Mouse (Mus musculus) spleen, adult 2 months (tissue): ENCODE results near the gene Dnajc5. TPM values are rescaled to one million over a fixed set of nuclear protein-coding genes. Genes with fewer than 3 reads are reported as not detected.

Source experiments
- DNase-seq, 2 experiments: peaks; one replicate each; pipeline versions ENCODE4 v3.0.0 to v3.0.0-alpha.2; 2012 to 2021; ENCODE audit warnings: low spot score in 2 of 2, low read depth in 1 of 2
- H3K27ac ChIP-seq: fragments of 200-500 bp; 2 replicates; pipeline ENCODE4 v1.5.1; 2012; ENCODE audit warnings: low read length, inconsistent platforms; ENCODE audit not compliant: insufficient read depth
- H3K27me3 ChIP-seq: fragments of 200-500 bp; 2 replicates; pipeline ENCODE4 v1.6.1; 2012; ENCODE audit warnings: mild to moderate bottlenecking, moderate library complexity, low read length, inconsistent platforms; ENCODE audit not compliant: control insufficient read depth, insufficient read depth
- H3K36me3 ChIP-seq: fragments of 200-500 bp; 2 replicates; pipeline ENCODE4 v1.6.1; 2012; ENCODE audit warnings: mild to moderate bottlenecking, low read length, inconsistent platforms; ENCODE audit not compliant: control insufficient read depth, insufficient read depth
- H3K4me1 ChIP-seq: fragments of 200-500 bp; 2 replicates; pipeline ENCODE4 v1.6.1; 2011; ENCODE audit warnings: inconsistent platforms; ENCODE audit not compliant: control insufficient read depth, insufficient read depth, insufficient read length
- H3K4me3 ChIP-seq: fragments of 200-500 bp; 2 replicates; pipeline ENCODE4 v1.5.1; 2011; ENCODE audit warnings: mild to moderate bottlenecking, inconsistent platforms; ENCODE audit not compliant: insufficient read depth, insufficient read length; ENCODE audit errors: extremely low read depth
- CTCF ChIP-seq: fragments of 200-500 bp; IDR thresholded peaks from 2 replicates; pipeline ENCODE4 v1.5.1; 2011; ENCODE audit warnings: mild to moderate bottlenecking, inconsistent platforms; ENCODE audit not compliant: insufficient read depth, insufficient read length, insufficient replicate concordance; ENCODE audit errors: extremely low read depth
- POLR2A ChIP-seq: fragments of 200-500 bp; IDR thresholded peaks from 2 replicates; pipeline ENCODE4 v1.6.1; 2011; ENCODE audit warnings: low read depth, low read length, inconsistent platforms
- WGBS: fragments of 180-500 bp; shearing (Covaris S2); methylation state at CpG from one replicate; pipeline ENCODE4 v1.1.7; 2018; 5-methylcytosine and 5-hydroxymethylcytosine counted together
- polyA plus RNA-seq: library from polyadenylated mRNA; depleted of rRNA; stranded (reverse); fragments of >200 nt; gene quantifications from 2 replicates; pipeline ENCODE4 v1.2.3, GENCODE M21; 2012

The Dnajc5 gene
- polyA plus RNA-seq, 1 experiment: 54.4 TPM

DNA sequence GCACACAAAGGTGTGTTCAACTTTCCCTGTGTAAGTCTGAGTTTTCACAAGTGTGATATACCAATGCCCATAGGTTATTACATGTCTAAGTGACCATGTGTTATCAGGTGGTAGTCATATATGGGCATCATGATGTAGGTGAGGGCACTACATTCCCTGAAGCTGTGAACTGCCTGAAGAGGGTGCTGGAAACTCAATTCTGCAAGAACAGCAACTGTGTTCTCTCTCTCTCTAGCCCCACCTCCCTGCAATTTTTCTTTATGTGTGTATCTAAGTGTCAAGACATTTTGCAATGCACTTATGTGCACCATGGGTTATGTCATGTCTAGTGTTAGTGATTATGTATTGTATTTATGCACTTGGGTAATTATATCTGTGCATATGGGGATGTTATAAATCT lies 73.7 kb downstream of the Dnajc5 start:
- no peak overlapping the region for H3K4me3 ChIP-seq
- no peaks in the 10 kb centered on the region; the same call in 1 of the 2 replicates for H3K36me3 ChIP-seq
- no peak overlapping the region for H3K27ac ChIP-seq
- H3K27me3 ChIP-seq: no peaks in the 10 kb centered on the region
- no peak for DNase-seq
- no peak for TF ChIP-seq CTCF
- no peak for TF ChIP-seq POLR2A
- peaks cover 9% of the 10 kb centered on the region for H3K4me1 ChIP-seq

DNA sequence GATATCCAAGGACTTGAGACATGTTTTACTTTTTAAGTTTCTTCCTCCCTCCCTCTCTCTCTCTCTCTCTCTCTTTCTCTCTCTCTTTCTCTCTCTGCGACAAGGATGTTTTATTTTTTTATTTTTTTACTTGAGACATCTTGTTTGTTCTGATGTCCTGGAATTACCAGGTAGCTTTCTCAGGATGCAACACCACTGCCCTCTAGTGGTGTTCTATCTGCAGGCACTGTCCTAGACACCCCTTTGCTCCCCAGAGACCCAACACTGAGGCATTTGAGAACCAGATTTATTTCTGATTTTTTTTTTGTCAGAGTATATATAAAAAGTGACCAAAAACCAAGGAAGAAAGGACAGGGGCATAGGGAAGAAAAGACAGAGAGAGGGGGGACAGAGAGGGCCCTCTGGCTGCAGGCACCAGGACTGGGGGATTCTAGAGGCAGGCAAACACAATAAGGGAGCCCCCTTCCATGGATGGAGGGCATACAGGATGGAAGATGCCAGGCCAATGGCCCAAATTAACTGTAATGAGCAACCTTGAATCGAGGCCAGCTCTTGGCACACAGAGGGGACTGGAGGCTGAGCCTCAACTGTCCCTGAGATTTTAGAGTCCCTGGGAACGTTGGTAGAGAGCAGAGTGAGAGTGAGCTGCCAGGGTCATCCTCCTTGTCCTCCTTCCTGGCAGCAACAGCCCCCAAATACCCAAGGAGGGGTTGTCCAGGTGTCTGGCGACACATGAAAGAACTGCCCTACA lies 74.8 kb downstream of the Dnajc5 start:
- Histone ChIP-seq H3K4me3 (no peak overlapping the region), H3K36me3 (no peaks in the 10 kb centered on the region), H3K4me1 (peaks cover 9% of the 10 kb centered on the region), H3K27ac (no peak overlapping the region), H3K27me3 (no peaks in the 10 kb centered on the region)
- DNase-seq: peak in 1 of 2 experiments; percentile 49
- TF ChIP-seq CTCF (peak; percentile 35; the same call in 1 of the 2 replicates), POLR2A (no peak)
- WGBS: 79% methylated on average over 4 of the region's 4 CpGs

DNA sequence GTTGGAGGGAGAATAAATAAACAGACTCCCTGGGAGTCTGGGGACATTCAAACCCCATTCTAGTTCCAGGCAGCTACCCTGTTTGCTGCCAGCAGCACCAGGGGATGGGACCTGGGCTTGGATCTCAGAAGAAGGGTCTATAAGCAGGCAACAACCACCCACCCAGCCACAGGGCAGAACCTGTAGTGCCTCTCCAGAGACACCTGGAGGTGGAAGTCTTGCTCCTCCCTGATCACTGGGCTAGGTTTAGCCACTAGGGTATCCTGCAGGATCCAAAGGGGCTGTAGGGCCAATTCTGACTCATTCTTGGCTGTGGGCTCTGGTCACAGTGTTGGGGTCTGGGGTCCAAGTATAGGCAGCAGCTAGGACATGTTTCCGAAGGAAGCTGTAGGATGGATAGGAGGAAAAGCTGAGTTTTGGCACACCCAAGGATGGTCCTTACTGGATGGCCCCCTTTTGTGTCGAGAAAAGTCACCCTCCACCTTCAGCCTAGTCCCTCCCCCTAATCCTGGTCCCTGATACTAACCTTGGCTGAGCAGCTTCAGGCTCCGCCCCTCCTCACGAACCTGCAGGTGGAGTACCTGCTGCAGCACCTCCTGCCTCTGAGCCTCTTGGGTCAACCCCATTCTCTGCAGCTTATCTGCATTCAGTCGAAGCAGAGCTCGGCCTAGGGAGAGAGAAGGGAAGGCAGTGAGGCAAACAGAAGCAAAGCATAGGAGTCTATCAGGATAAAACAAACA lies 76.1 kb downstream of the Dnajc5 start:
- Histone ChIP-seq H3K27ac (no peak overlapping the region), H3K27me3 (no peaks in the 10 kb centered on the region), H3K4me1 (peaks cover 12% of the 10 kb centered on the region), H3K4me3 (no peak overlapping the region), H3K36me3 (no peaks in the 10 kb centered on the region)
- no peak for DNase-seq
- TF ChIP-seq CTCF: no peak
- no peak for TF ChIP-seq POLR2A
- 88% methylated on average over 6 of the region's 6 CpGs for WGBS

DNA sequence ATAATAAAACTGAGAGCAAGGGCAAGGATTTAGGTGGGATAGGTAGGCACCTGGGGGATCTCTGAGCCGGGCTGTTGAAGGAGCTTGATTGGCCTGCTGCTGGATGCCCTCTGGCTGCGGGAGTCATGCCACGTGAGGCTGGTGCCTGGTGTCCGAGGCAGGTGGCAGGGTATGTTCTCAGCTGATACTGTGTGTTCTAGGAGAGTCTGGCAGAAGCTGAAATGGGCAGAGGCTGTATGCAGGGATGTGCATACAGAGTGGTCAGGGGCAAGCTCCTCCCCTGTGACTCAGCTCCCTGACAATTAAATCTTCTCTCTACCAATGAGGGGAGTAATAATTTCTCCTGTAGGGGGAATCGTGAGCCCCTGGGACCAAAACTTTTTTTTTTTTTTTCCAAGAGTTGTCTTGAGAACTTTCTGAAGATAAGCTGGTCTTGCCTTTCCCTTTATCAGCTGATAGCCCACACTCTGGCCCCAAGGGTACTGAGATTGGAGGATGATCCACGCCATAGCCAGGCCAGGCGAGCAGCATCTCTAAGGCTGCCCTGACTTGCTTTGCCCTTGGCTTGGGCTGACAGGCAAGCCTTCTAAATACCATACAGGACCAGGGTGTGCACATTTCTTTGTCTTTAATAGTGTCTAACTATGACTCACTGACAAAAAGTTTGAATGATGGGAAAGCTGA lies 77.2 kb downstream of the Dnajc5 start:
- Histone ChIP-seq H3K27ac (no peak overlapping the region), H3K36me3 (no peaks in the 10 kb centered on the region), H3K27me3 (no peaks in the 10 kb centered on the region), H3K4me1 (peaks cover 10% of the 10 kb centered on the region), H3K4me3 (no peak overlapping the region)
- 77% methylated on average over 7 of the region's 7 CpGs for WGBS
- TF ChIP-seq POLR2A (no peak), CTCF (no peak)
- no peak for DNase-seq

DNA sequence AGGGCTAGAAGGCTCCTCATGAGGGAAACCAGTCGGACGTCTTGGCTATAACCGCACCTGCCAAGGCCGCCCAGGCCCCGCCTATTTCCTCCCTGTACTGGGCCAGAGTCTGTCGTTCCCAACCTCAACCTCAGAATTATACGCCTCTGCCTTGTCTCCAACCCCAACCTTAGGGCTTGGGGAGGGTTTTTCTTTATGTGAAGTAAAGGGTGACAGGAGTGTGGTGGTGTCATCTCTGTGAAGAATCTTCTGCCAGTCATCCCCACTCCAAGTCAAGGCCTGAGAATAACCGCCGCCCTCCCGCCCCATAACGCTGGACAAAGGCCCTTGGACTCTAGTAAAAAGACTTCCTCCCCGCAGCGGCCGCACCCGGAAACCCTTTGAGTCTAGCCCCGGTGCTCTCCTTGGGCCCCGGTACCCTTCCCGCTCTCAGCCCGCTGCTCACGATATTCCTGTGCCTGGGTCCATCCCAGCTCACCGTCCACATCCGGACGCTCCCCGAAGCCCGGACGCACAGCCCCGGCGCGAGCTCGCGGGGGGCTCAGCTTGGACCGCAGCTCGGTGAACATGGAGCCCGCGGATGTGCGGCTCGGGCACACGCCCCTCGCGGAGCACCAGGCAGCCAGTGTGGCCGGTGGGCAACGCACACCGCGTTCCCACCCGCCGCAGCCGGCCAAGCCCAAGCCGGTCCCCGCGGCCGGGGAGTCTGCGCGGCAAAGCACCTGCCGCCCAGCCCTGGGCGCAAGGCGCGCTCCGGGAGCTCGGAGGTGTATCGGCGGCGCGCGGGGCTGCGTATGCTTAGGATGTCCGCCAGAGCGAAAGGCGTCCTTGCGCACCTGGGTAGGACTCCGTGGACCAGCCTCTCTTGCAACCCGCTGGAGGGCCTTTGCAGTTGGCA lies 78.4 kb downstream of the Dnajc5 start, which contains the start of gene Samd10:
Gene Samd10 (minus strand): TSS at position 759 of the 898 bp plus-strand sequence.
- no peak for TF ChIP-seq CTCF
- no peak for TF ChIP-seq POLR2A
- peak within 1 kb of the TSS; percentile 80 for H3K4me3 ChIP-seq
- under 1% methylated on average over 71 of the region's 71 CpGs for WGBS
- H3K27ac ChIP-seq: peak within 1 kb of the TSS; percentile 92
- DNase-seq: peak in 1 of 2 experiments; percentile 65
- H3K27me3 ChIP-seq: no peaks in the 10 kb centered on the region
- no peaks in the 10 kb centered on the region for H3K36me3 ChIP-seq
- peaks cover 4% of the 10 kb centered on the region for H3K4me1 ChIP-seq

DNA sequence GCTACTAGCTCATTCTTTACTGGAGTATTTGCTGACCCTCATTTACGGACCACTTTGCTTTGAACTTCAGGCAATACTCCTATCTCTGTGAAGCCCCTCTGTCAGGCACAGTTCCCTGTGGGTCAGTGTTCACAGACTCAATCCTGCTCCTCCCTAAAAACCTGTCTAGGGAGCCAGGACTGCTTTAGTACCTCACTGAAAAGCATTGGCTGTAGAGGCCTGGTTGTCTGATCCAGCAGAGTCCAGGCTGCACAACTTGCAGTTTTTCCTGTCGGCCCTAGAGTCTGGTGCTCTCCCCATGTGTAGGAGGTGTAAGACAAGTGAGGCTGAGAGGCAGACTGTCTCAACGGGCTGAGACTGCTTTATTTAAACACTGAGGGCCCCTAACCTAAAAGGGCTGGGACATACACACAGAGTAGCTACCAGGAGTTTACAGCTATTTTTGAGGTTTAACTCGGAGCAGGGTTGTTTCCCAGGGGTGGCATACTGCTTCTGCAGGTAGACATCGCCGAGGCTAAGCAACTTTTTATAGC lies 80.0 kb downstream of the Dnajc5 start:
- TF ChIP-seq CTCF (no peak), POLR2A (no peak)
- peaks cover 4% of the 10 kb centered on the region for H3K4me1 ChIP-seq
- 68% methylated on average over 6 of the region's 6 CpGs for WGBS
- H3K27ac ChIP-seq: no peak overlapping the region
- no peak for DNase-seq
- H3K36me3 ChIP-seq: no peaks in the 10 kb centered on the region
- no peaks in the 10 kb centered on the region for H3K27me3 ChIP-seq
- peak overlapping the region; percentile 70; the same call in 1 of the 2 replicates for H3K4me3 ChIP-seq
